Mouse (Mus musculus): Measurements from ENCODE around the gene Plau.

Gene Plau

GRCm38 (mm10) chr14:20806116-20806840 is 30.2 kb upstream of the Plau start:
- DNase-seq, result peak; percentile 42 to 48

DNA sequence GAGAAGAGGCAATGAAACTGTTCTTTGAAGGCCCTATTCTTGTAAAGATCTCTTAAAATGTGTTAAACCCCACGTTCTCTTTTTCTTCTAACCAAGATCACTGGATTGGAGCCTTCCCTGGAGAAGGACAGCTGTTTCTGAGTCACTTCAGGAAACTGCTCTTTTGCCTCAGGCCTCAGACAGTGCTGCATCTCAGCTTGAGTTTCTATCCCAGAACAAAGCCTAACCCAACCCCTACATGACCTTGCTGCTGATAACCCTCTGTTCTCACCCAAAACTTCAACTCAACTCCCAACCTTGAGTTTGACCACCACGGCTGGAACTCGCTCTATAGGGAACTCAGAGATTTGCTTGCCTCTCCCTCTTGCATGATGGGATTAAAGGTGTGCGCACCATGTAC is 27.1 kb upstream of the Plau start:
- DNase-seq, result no peak

- no peak for DNase-seq
These were observed 26.6 kb upstream of the Plau start for GRCm38 (mm10) chr14:20809820-20810219.

GRCm38 (mm10) chr14:20811236-20811635 is 25.2 kb upstream of the Plau start:
- no peak for DNase-seq

- DNase-seq, result no peak
These were observed 24.6 kb upstream of the Plau start for GRCm38 (mm10) chr14:20811779-20812406.

- no peak for DNase-seq
These were observed 21.0 kb upstream of the Plau start for GRCm38 (mm10) chr14:20815448-20815847.

DNA sequence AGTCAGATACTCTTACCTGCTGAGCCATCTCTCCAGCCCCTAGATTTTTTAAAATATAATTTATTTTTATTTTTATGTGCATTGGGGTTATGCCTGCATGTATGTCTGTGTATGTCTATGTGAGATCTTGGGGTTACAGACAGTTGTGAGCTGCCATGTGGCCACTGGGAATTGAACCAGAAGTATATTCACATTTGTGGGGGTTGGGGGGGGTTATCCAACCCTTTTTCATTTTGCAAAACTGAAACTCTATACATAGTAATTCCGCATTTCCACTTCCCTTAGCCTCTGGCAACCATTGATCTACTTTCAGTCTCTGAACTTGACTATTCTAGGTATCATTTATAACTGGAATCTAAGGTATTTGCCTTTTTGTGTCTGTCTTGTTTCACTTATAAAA is 11.9 kb upstream of the Plau start:
- DNase-seq, result no peak

- no peak for DNase-seq
These were observed 10.9 kb upstream of the Plau start for GRCm38 (mm10) chr14:20825516-20825915.

DNA sequence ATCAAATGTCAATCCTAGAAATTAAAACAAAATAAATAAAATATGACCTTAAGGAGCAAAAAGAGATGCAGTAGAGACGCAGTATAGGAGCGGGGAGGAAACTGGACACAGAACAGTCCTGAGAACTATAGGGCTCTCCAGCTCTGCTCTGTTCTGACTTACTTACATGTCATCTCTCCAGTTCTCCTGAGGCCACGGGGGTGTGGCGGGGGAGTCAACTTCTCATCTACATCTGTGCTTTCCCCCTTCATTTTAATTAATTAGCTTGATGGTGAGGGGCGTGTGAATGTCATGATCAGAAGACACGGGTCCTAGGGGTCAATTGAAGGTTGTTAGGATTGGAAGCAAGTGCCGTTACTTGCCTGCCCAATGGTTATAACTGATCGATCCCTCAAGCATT is 9.4 kb upstream of the Plau start:
- no peak for DNase-seq

- DNase-seq, result no peak
These were observed 9.0 kb upstream of the Plau start for GRCm38 (mm10) chr14:20827491-20827890.

DNA sequence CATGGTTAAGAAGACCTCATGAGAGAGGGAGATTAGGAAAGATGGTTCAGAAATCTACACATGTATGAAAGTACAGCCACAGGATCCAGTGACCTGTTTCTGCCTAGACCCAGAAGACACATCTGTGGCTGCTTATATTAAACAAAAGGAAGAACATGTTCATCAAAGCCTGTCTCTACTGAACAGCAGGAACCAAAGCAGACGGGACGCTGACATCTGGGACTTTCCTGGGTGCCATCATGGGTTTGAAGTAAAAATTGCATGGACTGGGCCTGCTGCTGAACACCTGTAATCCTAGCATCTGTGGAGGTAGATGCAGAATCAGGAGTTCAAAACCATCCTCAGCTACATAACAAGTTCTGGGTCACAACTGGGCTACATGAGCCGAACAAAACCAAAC is 7.9 kb upstream of the Plau start:
- no peak for DNase-seq

DNA sequence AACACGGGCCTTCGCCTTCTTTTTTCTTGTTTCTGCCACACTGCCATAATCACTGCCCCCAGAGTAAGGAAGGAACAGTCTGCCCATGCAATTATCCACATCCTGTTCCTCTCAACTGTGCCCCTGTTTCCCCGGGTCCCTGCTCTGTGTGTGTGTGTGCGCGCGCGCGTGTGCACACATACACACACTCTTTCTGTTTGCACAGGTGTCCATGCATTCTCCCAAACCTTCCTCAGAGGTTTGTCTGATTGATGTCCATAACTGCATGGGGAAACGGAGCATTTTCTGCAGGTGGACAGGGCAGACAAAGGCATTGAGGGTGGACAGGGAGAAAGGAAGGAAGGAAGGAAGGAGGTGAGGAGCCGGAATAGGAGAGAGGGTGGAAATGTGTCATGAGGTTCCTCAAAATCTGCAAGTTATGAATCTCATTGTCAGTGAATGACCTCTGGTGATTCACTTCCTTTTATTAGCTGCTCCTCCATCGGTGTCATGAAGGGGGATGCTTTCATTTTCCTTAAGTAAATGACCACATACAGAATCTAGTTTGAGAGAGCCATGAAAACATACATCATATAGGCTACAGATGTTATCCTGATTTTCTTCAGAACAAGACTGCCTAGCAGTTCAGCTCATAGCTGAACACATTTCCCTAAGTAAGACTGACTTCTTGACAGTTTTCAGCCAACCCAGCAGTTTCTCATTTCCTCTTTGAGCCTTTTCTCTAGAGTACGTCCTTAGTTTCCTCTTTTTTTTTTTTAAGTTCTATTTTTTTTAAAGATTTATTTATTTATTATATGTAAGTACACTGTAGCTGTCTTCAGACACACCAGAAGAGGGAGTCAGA is 6.7 kb upstream of the Plau start:
- DNase-seq, result no peak

DNA sequence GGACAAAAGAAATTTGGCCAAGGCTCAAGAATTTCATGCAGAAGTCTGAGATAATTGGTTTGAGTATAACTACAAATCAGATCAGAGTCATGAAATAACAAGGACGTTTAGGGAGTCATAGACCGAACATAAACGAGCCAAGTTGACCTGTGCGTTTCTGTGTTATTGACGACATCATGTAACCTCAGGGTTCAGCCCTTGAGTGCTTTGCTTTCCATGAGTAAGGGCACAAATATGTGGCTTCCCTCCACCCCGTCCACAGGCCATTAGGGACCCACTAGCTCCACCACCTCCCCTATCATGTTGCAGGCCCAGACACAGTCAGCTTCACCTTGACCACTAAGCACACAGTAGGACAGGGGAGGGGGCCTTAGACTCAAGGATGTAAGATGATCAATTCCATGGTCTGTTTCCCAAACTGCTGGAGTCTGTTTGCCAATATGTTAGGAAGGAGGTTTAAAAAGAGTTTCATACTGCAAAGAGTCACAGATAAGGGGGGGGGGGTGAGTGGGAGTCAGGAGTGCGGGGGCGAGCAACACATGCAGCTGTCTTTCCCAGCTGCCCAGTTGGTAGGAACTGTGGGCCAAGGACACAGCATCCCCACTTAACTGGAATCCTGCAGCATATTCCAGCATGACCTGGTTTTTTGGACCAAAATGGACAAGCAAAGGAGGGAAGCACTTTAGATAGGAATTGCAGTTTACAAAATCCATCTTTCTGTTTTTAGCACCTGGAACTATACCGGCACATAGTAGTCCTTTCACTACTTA is 5.1 kb upstream of the Plau start:
- DNase-seq, result no peak

- no peak for DNase-seq
These were observed 4.5 kb upstream of the Plau start for GRCm38 (mm10) chr14:20831915-20832314.

DNA sequence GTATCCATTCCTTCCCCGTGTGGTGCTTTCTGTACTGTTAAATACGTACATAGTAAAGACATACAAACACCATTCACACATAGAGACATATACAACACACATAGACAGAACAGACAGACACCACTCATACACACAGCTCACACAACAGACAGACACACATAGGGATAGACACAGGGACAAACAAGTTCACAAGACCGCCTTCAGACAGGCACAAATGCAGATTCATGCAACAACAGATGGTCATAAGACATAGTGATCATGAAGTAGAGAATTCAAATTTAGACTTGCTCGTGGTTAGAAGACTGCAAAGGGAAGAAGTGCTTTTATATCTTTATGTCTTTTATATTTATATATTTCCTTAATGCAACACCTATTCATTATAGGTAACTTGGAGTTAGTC is 2.9 kb upstream of the Plau start:
- DNase-seq, result no peak

- DNase-seq, result peak in 1 of 2 experiments; percentile 35
These were observed 2.3 kb upstream of the Plau start for GRCm38 (mm10) chr14:20834136-20834535.

- peak in 1 of 2 experiments; percentile 33 for DNase-seq
These were observed 481 bp downstream of the Plau start for GRCm38 (mm10) chr14:20836905-20837376.

DNA sequence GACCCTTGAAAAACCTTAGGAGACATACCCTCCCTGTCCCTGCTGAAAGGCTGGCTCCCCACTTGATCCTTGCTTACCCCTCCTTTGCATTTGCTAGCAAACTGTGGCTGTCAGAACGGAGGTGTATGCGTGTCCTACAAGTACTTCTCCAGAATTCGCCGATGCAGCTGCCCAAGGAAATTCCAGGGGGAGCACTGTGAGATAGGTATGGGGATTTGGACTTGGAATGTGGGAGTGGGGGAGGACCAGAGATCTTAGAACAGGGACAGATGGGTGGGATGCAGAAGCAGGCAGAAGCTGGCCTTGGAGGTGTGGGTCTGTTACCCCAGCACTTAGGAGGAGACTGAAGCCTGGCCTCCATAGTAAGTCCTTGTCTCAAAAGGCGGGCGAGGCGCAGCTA is 1.2 kb downstream of the Plau start:
- peak in 1 of 2 experiments; percentile 38 for DNase-seq

GRCm38 (mm10) chr14:20841526-20841925 is 5.1 kb downstream of the Plau start:
- DNase-seq, result no peak

DNA sequence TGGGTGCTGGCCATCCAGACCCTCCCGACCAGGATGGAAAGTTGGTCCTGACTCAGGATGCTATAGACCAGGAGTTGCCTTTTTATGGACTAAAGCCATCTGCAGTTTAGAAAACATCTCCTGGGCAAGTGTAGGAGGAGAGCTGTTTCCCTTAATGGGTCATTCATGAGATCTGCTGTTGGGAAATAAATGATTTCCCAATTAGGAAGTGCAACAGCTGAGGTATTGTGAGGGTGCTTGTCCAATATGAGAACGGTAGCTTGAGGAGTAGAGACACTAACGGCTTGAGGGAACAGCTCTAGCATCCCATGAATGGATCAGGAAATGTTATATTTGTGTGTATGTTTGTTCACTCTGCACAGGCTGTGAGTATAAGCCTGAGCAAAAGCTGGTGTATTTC is 6.2 kb downstream of the Plau start:
- DNase-seq, result no peak

- DNase-seq, result peak; percentile 32 to 48
These were observed 7.7 kb downstream of the Plau start for GRCm38 (mm10) chr14:20844126-20844525.

DNA sequence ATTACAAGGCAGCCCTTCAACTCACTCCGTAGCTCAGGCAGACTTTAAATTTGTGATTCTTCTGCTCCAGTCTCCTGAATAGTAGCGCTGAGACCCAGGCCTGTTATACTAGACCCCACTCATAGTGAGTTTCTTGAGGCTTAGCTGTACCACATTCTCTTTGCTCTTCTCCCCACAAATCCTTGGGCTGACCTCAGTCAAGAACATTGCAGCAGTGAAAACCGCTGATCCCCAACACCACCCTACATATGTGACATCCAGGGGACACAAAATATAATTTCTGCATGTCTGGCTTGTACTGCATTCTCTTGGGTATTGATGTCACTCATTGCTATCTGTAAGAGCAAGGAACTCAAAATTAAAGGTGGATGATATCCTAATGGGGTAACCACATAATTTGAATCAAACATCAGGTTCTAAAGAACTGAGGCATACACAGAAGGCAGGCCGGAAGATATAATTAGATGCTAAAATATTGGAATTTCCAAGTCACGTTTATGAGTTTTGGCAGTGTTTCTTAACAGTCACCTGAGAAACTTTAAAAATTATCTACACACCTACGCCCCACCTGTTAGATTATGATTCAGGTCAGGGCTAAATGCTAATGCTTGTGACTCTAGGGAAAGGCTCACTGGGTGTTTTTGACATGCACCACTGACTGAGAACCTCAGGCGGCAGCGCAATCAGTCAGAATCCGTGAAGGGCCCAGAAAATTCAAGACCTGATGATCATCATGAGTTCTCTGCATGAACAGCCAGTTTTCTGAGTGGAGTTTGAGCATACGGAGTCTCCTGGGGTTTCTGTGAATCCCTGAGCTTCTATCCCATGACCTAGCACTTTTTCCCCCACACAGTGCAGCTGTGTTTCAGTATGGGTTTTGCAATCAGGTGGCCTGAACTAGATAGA is 8.5 kb downstream of the Plau start:
- peak in 1 of 2 experiments; percentile 67 for DNase-seq

Measured in kidney, postnatal 36 days (tissue).